Mouse (Mus musculus) lung, postnatal 0 days (tissue): ENCODE data around the gene Nrap.

Experiments used
- CTCF ChIP-seq: IDR thresholded peaks from 2 replicates; pipeline ENCODE4 v1.5.1; 2016; ENCODE audit warnings: antibody characterized with exemption, mild to moderate bottlenecking
- EP300 ChIP-seq: IDR thresholded peaks from 2 replicates; pipeline ENCODE4 v1.6.1; 2016; ENCODE audit warnings: antibody characterized with exemption, mild to moderate bottlenecking, control low read depth

DNA sequence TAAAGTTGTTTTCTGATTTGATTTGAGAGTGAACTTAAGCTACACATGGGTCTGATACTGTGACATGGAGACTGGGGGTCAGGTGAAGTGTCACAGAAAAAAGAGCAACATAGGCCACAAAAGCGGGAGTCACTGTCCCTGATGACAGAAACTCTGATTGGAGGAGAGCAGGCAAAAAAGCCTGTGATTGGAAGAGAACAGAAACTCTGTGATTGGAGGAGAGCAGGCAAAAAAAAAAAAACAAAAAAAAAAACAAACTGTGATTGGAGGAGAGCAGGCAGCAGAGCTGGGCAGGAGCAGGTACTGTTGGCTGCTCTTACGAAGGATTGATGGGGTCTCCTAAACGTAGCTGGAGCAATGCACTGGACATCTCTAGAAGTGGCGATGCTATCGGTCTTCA, 4.3 kb downstream of the Nrap start:
- TF ChIP-seq EP300 (no peak), CTCF (no peak)
